Mouse (Mus musculus): ENCODE measurements around the gene C1ql4. TPM values are rescaled to one million over a fixed set of nuclear protein-coding genes. Genes with fewer than 3 reads are reported as not detected.
"Not testable (repeated sequence)": the region's sequence is repeated elsewhere in the genome, so short reads cannot be mapped to it uniquely, and the experiment has no call there.

Gene C1ql4
- total RNA-seq, 2 experiments from 2014 or later: not detected

GRCm38 (mm10) chr15:99056332-99056731 lies 31.3 kb downstream of the C1ql4 start:
- intact Hi-C loops (cut with DNase I): no loop called here
- TF ChIP-seq CTCF (IDR thresholded peaks at IDR 0.05): peak; percentile 62
- DNase-seq (ENCODE audit: extremely low spot score in 1 of 2, low spot score in 2 of 2): no peak
- no peak overlapping the region for H3K4me3 ChIP-seq
- H3K27ac ChIP-seq: no peak overlapping the region

GRCm38 (mm10) chr15:99055511-99055961 lies 32.1 kb downstream of the C1ql4 start:
- intact Hi-C loops (cut with DNase I): no loop called here
- H3K27ac ChIP-seq: no peak overlapping the region
- peak overlapping the region; percentile 34 for H3K4me3 ChIP-seq
- peak; percentile 33 to 50 for DNase-seq (ENCODE audit: extremely low spot score in 1 of 2, low spot score in 2 of 2)
- no peak; the same call in 1 of the 2 replicates for TF ChIP-seq CTCF (IDR thresholded peaks at IDR 0.05)

GRCm38 (mm10) chr15:99055040-99055439 lies 32.6 kb downstream of the C1ql4 start, which contains the start of gene Prph:
Prph (plus strand) TSS chr15:99055174.
- intact Hi-C loops (cut with DNase I): no loop called here
- H3K4me3 ChIP-seq: peak within 1 kb of the TSS; percentile 34
- TF ChIP-seq CTCF (IDR thresholded peaks at IDR 0.05): no peak
- DNase-seq (ENCODE audit: extremely low spot score in 1 of 2, low spot score in 2 of 2): no peak
- H3K27ac ChIP-seq: no peak within 1 kb of the TSS

GRCm38 (mm10) chr15:99053373-99053772 lies 34.2 kb downstream of the C1ql4 start:
- TF ChIP-seq CTCF (IDR thresholded peaks at IDR 0.05): no peak
- DNase-seq (ENCODE audit: extremely low spot score in 1 of 2, low spot score in 2 of 2): no peak
- intact Hi-C loops (cut with DNase I): loop anchor here (5.0 kb wide), 1 partner anchor 44 kb away; no protein-coding TSS in a partner anchor
- Histone ChIP-seq H3K27ac (no peak overlapping the region), H3K4me3 (no peak overlapping the region)

- Histone ChIP-seq H3K27ac (no peak overlapping the region), H3K4me3 (no peak overlapping the region)
- peak; percentile 71 for TF ChIP-seq CTCF (IDR thresholded peaks at IDR 0.05)
- DNase-seq (ENCODE audit: extremely low spot score in 1 of 2, low spot score in 2 of 2): peak; percentile 28 to 41
- intact Hi-C loops (cut with DNase I): loop anchor here (2.0 to 10.0 kb wide), 3 partner anchors 48 to 215 kb away; no protein-coding TSS in a partner anchor
These were observed 38.0 kb downstream of the C1ql4 start for GRCm38 (mm10) chr15:99049473-99050253.

- H3K4me3 ChIP-seq; DNase-seq (ENCODE audit: extremely low spot score in 1 of 2, low spot score in 2 of 2): not testable (repeated sequence)
- intact Hi-C loops (cut with DNase I): loop anchor here (10.0 kb wide), 1 partner anchor 219 kb away; no protein-coding TSS in a partner anchor
These were observed 41.9 kb downstream of the C1ql4 start for GRCm38 (mm10) chr15:99045734-99046133.

GRCm38 (mm10) chr15:99044854-99045253 lies 42.8 kb downstream of the C1ql4 start:
- no peak for TF ChIP-seq CTCF (IDR thresholded peaks at IDR 0.05)
- no peak overlapping the region for H3K27ac ChIP-seq
- no peak for DNase-seq (ENCODE audit: extremely low spot score in 1 of 2, low spot score in 2 of 2)
- intact Hi-C loops (cut with DNase I): loop anchor here (10.0 kb wide), 1 partner anchor 220 kb away; no protein-coding TSS in a partner anchor
- H3K4me3 ChIP-seq: no peak overlapping the region

More at GRCm38 (mm10) chr15:99045734-99046133, 41.9 kb downstream of the C1ql4 start:
- H3K27ac ChIP-seq: not testable (repeated sequence)

GRCm38 (mm10) chr15:99042334-99042733 lies 45.3 kb downstream of the C1ql4 start:
- Histone ChIP-seq H3K27ac (no peak overlapping the region), H3K4me3 (no peak overlapping the region)
- no peak for DNase-seq (ENCODE audit: extremely low spot score in 1 of 2, low spot score in 2 of 2)
- intact Hi-C loops (cut with DNase I): loop anchor here (10.0 kb wide), 1 partner anchor 222 kb away; no protein-coding TSS in a partner anchor
- TF ChIP-seq CTCF (IDR thresholded peaks at IDR 0.05): no peak

GRCm38 (mm10) chr15:99040920-99041856 lies 46.4 kb downstream of the C1ql4 start:
- H3K27ac ChIP-seq: no peak overlapping the region
- no peak overlapping the region for H3K4me3 ChIP-seq
- intact Hi-C loops (cut with DNase I): loop anchor here (10.0 kb wide), 1 partner anchor 224 kb away; no protein-coding TSS in a partner anchor
- TF ChIP-seq CTCF (IDR thresholded peaks at IDR 0.05): no peak
- no peak for DNase-seq (ENCODE audit: extremely low spot score in 1 of 2, low spot score in 2 of 2)

- Histone ChIP-seq H3K27ac (no peak overlapping the region), H3K4me3 (no peak overlapping the region)
- TF ChIP-seq CTCF (IDR thresholded peaks at IDR 0.05): peak; percentile 24
- DNase-seq (ENCODE audit: extremely low spot score in 1 of 2, low spot score in 2 of 2): no peak
- intact Hi-C loops (cut with DNase I): loop anchor here (10.0 kb wide), 1 partner anchor 225 kb away; no protein-coding TSS in a partner anchor
These were observed 47.4 kb downstream of the C1ql4 start for GRCm38 (mm10) chr15:99039996-99040919.

Measured in left cerebral cortex, adult 2 months (tissue).